12 mouse cellular contexts compared by ENCODE assay signal in genomic region chr9:66590051-66590450, GRCm38 (mm10). TPM values are rescaled to one million over a fixed set of nuclear protein-coding genes. Genes with fewer than 3 reads are reported as not detected.
A peak's percentile ranks its signal among the peaks of the same experiment; 100 is the strongest.
DNase-seq lines count a peak whose midpoint lies in the region; ATAC-seq and TF ChIP-seq lines count a peak whose summit lies in the region.
"Had no signal": no experiment of that assay in that cellular context is flagged by ENCODE, and none has a peak within 500 bp of the region (broad histone marks: within the 10 kb centered on the region; RNA-seq: fewer than 3 reads in every experiment).

No protein-coding gene starts in this region.

- H3K4me1 ChIP-seq in liver, adult 2 months (ENCODE audit: control insufficient read depth, insufficient read depth, low read length): peaks cover 31% of the 10 kb centered on the region
- H3K4me1 ChIP-seq in forebrain, embryonic 16.5 days (replicated peaks; ENCODE audit: control insufficient read depth, insufficient read depth, low read length): peaks cover 37% of the 10 kb centered on the region
- peaks cover 21% of the 10 kb centered on the region for H3K4me1 ChIP-seq in limb, embryonic 11.5 days (ENCODE audit: control insufficient read depth, insufficient read depth, low read length)
- H3K4me1 ChIP-seq in stomach, embryonic 15.5 days: peaks cover 19% of the 10 kb centered on the region
- peaks cover 13% of the 10 kb centered on the region for H3K4me1 ChIP-seq in lung, adult 2 months (ENCODE audit: control insufficient read depth, insufficient read depth, low read length)

- no peak overlapping the region for H3K9ac ChIP-seq in liver, adult 2 months (ENCODE audit: low read depth, low read length)
- no peak overlapping the region for H3K9ac ChIP-seq in forebrain, embryonic 16.5 days (replicated peaks; ENCODE audit: low read depth, low read length)
- no peak overlapping the region for H3K9ac ChIP-seq in limb, embryonic 11.5 days (ENCODE audit: low read length)
- H3K9ac ChIP-seq in stomach, embryonic 15.5 days: no peak overlapping the region

- H3K9me3 ChIP-seq in forebrain, embryonic 16.5 days (ENCODE audit: control insufficient read depth, low read length): no peaks in the 10 kb centered on the region
- H3K9me3 ChIP-seq in limb, embryonic 11.5 days (ENCODE audit: control insufficient read depth, low read length): no peaks in the 10 kb centered on the region
- no peaks in the 10 kb centered on the region for H3K9me3 ChIP-seq in stomach, embryonic 15.5 days

- WGBS in liver, adult 2 months: 29% methylated on average over 2 of the region's 2 CpGs
- WGBS in forebrain, embryonic 16.5 days: 25% methylated on average over 2 of the region's 2 CpGs
- WGBS in limb, embryonic 11.5 days: 55% methylated on average over 2 of the region's 2 CpGs
- WGBS in stomach, embryonic 15.5 days: 45% methylated on average over 2 of the region's 2 CpGs
- WGBS in lung, adult 2 months: 42% methylated on average over 2 of the region's 2 CpGs

- intact Hi-C loops in gastrocnemius, postnatal 36 days (cut with DNase I): no loop called here

- TF ChIP-seq POLR2A in liver, adult 2 months (IDR thresholded peaks at IDR 0.05; ENCODE audit: extremely low read depth, insufficient read depth, low read length): no peak
- no peak for TF ChIP-seq POLR2A in lung, adult 2 months (IDR thresholded peaks at IDR 0.05; ENCODE audit: borderline replicate concordance, extremely low read depth, low read depth, low read length)

- H3K79me2 ChIP-seq in liver, adult 2 months (ENCODE audit: control insufficient read depth, insufficient read depth, low read length): peaks cover 23% of the 10 kb centered on the region; the same call in 1 of the 2 replicates

- H3K27me3 ChIP-seq in liver, adult 2 months (ENCODE audit: control insufficient read depth, insufficient read depth, low read length): no peaks in the 10 kb centered on the region
- no peaks in the 10 kb centered on the region for H3K27me3 ChIP-seq in forebrain, embryonic 16.5 days (replicated peaks; ENCODE audit: control insufficient read depth, insufficient read depth, low read length)
- H3K27me3 ChIP-seq in limb, embryonic 11.5 days (ENCODE audit: control insufficient read depth, insufficient read depth, low read length): no peaks in the 10 kb centered on the region
- H3K27me3 ChIP-seq in stomach, embryonic 15.5 days (replicated peaks): no peaks in the 10 kb centered on the region

- TF ChIP-seq CTCF in liver, adult 2 months (IDR thresholded peaks at IDR 0.05; ENCODE audit: low read depth, low read length): no peak
- TF ChIP-seq CTCF in lung, adult 2 months (IDR thresholded peaks at IDR 0.05; ENCODE audit: insufficient read depth, low read length): no peak

- ATAC-seq in forebrain, embryonic 16.5 days: no peak
- ATAC-seq in limb, embryonic 11.5 days (ENCODE audit: insufficient number of reproducible peaks, low FRiP score, low TSS enrichment, low read depth): no peak
- no peak for ATAC-seq in stomach, embryonic 15.5 days (ENCODE audit: insufficient read depth, low FRiP score, low read depth)

- H3K4me2 ChIP-seq in forebrain, embryonic 16.5 days (ENCODE audit: low read length): peak overlapping the region; percentile 30
- H3K4me2 ChIP-seq in limb, embryonic 11.5 days (ENCODE audit: low read depth, severe bottlenecking): no peak overlapping the region
- peak overlapping the region; percentile 62; the same call in 1 of the 2 replicates for H3K4me2 ChIP-seq in stomach, embryonic 15.5 days

- no peaks in the 10 kb centered on the region for H3K36me3 ChIP-seq in liver, adult 2 months (ENCODE audit: control insufficient read depth, insufficient read depth, low read length)
- no peaks in the 10 kb centered on the region for H3K36me3 ChIP-seq in forebrain, embryonic 16.5 days (ENCODE audit: control insufficient read depth, insufficient read depth)
- no peaks in the 10 kb centered on the region for H3K36me3 ChIP-seq in limb, embryonic 11.5 days (ENCODE audit: control insufficient read depth, insufficient read depth, low read length)
- no peaks in the 10 kb centered on the region for H3K36me3 ChIP-seq in stomach, embryonic 15.5 days

- no peak overlapping the region for H3K27ac ChIP-seq in liver, adult 2 months (replicated peaks; ENCODE audit: insufficient read depth, low read depth, low read length)
- no peak overlapping the region for H3K27ac ChIP-seq in forebrain, embryonic 16.5 days (ENCODE audit: low read length)
- no peak overlapping the region for H3K27ac ChIP-seq in limb, embryonic 11.5 days (replicated peaks; ENCODE audit: low read depth, low read length)
- no peak overlapping the region for H3K27ac ChIP-seq in stomach, embryonic 15.5 days
- H3K27ac ChIP-seq: left cerebral cortex, adult 2 months had no signal

- DNase-seq in liver, adult 2 months (ENCODE audit: extremely low read depth, low read depth, low spot score): peak; percentile 51
- DNase-seq in liver: no peak
- DNase-seq in limb, embryonic 11.5 days (ENCODE audit: low spot score): peak; percentile 16
- no peak for DNase-seq in lung, adult 2 months
- no peak for DNase-seq in spleen, adult 12 weeks (ENCODE audit: low spot score)
- DNase-seq in gastrocnemius, postnatal 36 days: no peak
- DNase-seq: kidney, adult 2 months; lung, postnatal 4 days had no signal

- no peak overlapping the region; the same call in 1 of the 2 replicates for H3K4me3 ChIP-seq in liver, adult 2 months (ENCODE audit: insufficient read depth, low read depth, low read length)
- peak overlapping the region; percentile 2; the same call in 1 of the 2 replicates for H3K4me3 ChIP-seq in forebrain, embryonic 16.5 days (replicated peaks; ENCODE audit: low read length)
- H3K4me3 ChIP-seq in limb, embryonic 11.5 days (ENCODE audit: low read depth, low read length): no peak overlapping the region
- no peak overlapping the region for H3K4me3 ChIP-seq in stomach, embryonic 15.5 days (replicated peaks)
- no peak overlapping the region for H3K4me3 ChIP-seq in lung, adult 2 months (replicated peaks; ENCODE audit: extremely low read depth, low read depth, low read length)
- H3K4me3 ChIP-seq: erythroblast, embryonic 14.5 days; left cerebral cortex, adult 2 months had no signal

RNA-seq across cellular contexts. Expression of gene Usp3, which starts 2.9 kb away (rescaled TPM):
- 37.7 and 41.5 TPM in 2 replicates for total RNA-seq in liver, adult 2 months (2014; rRNA removed)
- 9.8 and 11.2 TPM in 2 replicates for polyA plus RNA-seq in liver, adult 2 months (2012; rRNA removed)
- polyA plus RNA-seq in forebrain, embryonic 16.5 days (2015; fragmentation: Nextera tagmentation; extraction: Ambion mirVana): 93.0 and 110 TPM in 2 replicates
- polyA plus RNA-seq in limb, embryonic 11.5 days (2014; fragmentation: Nextera tagmentation; extraction: Ambion mirVana): 90.9 and 102 TPM in 2 replicates
- 60.9 and 64.6 TPM in 2 replicates for polyA plus RNA-seq in stomach, embryonic 15.5 days (2015; fragmentation: Nextera tagmentation; extraction: Ambion mirVana)
- 10.8 and 15.6 TPM in 2 replicates for polyA plus RNA-seq in lung, adult 2 months (2012; rRNA removed)
- total RNA-seq in gastrocnemius, postnatal 36 days (2021): 10 to 100 TPM; 13.2 to 15.4 TPM

Comparison
In these comparisons a context has a peak if more than half of its experiments do, and no peak if none do; other contexts are left out.
1. DNase-seq: peak in liver, adult 2 months (single experiment) and limb, embryonic 11.5 days (single experiment); none in liver (single experiment), lung, adult 2 months (single experiment), spleen, adult 12 weeks (single experiment) and gastrocnemius, postnatal 36 days (0 of 2).